Mouse (Mus musculus): ENCODE data around the gene Musk.

Musk gene

DNA sequence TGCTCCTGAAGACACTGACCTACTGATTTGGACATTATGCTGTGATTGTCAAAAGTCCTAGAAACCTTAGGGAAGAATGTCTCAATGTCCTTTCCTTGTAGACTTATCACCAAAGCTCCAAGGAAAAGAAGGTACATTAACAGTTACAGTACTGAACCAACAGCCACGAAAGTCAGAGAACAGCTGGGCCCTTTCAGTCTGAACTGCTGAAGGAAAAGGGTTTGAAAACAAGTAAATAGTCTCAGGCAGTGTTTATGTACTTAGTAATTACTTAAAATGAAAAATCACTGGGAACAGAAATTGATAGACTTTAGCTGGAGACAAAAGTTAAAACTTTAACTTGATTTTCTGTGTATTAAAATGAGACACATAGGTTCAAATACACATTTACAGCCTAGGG lies 27.6 kb downstream of the Musk start:
- intact Hi-C loops (cut with DNase I), result no loop called here

DNA sequence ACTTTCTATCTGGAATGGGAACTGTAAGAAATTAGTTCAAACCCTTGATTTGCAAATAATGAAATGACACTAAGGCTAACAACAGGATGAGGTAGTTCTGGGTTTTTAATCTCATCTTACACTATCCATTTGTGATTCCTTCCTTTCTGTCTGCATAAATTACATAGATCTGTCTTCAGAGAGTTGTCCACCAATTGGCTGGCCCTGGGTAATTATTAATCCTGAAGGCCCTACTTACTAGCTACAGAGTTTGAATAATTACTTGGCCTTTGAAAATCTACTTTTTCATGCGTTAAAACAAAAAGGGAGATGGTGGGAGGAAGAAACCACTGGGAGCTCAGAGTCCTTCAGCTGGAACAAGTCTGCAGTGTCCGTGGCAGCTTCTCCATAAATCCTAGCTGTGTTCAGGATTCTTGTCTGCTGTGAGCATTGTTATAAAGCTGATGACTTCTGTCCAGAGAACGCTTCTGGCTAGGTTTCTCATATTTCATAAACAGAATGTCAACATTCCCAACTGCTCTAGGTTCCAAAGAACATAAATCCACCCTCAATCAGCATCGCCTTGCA lies 29.3 kb downstream of the Musk start:
- intact Hi-C loops (cut with DNase I), result no loop called here

DNA sequence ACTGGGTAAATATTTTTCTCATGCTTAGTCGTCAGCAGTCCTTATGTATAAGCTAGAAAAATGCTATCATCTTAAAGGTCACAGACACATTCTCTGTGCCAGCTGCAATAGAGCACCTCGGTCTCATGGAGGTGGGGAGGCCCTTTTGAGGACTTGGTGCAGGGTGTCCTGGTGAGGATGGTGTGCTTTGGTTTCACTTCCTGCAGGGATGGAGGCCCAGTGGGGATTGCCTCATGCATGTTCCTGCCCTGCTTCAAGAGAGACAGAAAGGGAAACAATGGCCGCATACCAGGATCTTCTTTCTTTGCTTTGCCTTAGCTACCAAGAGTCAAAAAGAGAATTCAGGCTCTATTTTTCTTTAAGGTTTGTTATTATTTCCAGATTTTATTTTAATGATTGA lies 31.8 kb downstream of the Musk start:
- intact Hi-C loops (cut with DNase I), result no loop called here

DNA sequence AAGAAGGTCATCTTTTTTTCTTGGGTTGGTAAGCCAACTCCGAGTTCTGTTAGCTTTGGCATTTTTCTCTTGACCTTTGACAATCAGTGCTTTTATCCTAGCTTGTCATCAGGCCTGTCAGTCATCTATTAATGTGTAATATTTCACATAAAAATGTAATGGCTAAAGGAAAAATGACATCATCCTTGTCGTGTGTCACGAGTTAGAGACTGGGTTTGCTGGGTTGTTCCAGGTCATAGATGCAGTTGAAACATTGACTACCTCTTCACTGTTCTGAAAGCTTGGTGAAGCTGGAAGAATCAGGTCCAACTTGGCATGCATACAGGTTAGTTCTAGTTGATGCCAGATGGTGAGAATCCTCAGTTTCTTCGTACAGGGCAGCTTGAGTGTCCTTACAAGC lies 34.5 kb downstream of the Musk start:
- intact Hi-C loops (cut with DNase I), result no loop called here

DNA sequence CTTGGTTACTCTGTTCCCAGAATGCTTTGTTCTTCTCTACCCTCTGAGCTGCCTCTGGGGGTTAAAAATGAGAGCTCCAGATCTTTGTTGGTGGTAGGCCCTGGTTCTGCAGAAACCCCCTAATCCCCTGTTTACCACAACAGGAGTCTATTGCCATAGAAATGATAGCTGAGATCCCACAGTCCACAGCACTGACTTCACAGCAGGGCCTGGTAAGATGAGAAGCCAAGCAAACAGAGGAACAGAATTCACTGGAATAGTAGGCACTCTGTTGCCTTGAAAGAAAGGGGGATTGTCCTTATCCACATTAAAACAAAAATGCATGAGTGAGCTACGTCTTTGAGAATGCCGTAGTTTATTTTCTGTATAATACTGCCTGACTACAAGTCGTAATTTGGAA lies 41.0 kb downstream of the Musk start:
- intact Hi-C loops (cut with DNase I), result no loop called here

DNA sequence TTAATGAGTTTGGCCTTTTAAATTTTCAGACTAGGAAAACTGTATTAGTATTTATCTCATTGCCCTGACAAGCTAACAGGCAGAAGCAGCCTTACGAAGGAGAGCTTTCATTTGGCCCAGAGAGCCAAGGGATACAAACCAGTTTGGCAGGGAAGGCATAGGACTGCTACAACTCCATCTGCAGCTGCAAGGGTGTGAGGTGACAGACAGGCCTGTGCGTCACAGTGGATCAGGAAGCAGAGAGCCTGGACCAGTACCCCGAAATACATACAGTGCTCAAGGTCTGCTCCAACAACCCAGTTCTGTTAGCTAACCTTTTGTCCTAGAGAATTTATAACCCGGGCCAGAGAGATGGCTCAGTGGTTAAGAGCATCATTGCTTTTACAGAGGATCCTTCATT lies 42.5 kb downstream of the Musk start:
- intact Hi-C loops (cut with DNase I), result no loop called here

DNA sequence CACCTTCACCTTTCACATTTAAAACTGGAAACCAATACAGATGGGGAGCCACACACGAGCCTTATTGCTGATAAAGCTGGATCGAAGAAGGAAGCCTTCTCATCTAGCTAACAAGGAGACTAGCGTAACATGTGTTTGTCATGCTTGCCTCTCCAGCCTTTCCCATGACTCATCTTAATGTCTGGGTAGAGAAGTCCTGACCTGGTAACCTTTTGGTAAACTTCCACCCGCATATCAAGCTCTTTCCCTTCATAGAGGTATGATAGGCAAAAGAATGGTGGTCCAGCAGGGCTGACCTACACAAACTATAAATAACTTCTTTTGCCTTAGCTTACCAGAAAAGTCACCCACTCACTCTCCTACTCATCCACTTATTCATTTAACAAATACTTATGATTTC lies 44.3 kb downstream of the Musk start:
- intact Hi-C loops (cut with DNase I), result no loop called here

DNA sequence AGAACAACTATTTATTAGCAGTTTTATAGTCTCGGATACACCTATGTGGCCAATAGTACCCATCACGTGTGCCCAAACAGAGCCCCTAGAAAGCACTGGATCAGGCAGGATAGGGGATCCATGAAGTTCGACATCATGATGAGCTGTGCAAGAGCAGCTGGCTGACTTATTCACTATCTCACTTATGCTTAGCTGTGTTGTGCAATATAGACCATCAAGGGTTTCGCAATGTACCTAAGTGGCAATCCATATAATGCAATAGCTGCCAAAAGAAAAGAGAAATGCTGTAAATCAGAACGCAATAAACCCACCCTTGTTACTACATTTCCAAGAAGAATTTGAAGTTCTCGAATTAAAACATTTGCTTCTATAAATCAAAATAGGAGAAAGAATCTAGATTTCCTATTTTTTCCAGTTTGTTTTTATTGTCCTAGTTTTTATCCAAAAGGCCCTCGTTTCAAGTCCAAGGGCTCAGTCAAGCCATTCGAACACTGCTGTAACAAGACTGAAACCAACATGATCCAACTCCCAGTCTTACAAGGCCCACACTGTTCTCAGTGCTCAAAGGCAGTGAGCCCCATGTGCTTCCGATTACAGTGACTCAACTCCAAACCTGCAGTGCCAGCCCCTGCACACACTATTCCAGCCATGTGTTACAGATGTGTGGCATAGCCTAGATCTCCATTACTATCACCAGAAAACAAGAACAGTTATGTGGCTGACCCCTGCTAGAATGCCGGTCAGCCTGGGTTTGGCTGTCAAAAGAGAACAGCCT lies 45.3 kb downstream of the Musk start:
- intact Hi-C loops (cut with DNase I), result no loop called here

DNA sequence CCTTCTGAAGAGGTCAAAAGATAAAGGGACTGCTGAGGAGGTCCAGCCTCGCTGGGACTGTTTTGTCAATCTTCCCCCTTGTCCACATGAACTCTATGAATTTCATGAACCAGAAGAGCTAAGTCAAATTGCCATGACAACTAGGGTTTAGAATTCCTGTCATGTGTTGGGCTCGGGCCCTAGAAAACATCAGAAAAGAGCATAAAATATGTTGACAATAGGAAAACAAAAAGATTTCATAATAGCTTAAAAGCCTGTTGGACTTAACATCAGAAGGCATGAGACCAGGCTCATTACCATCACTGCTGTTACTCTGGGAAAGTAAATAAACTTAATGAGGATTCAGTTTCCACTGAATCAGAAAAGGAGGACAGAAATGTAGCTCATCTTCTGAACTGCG lies 46.6 kb downstream of the Musk start:
- intact Hi-C loops (cut with DNase I), result no loop called here

DNA sequence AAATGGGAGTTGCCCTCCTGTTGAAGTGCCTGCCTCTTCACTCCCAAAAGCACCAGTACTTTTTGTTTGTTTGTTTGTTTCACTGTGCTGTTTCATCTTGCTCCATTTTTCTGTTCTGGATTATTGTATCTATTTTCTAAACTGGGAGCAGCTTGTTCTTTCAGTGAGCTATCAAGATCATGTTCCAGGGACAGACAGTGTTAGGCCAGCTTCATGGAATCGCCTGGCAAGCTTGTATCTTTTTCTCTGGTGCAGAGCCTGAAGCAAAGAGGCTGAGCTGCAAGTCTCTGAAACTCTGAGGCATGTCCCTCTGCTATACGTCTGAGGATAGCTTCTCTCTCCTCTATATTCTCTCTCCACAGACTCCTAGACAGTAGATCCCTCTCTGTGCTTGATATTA lies 50.5 kb downstream of the Musk start:
- intact Hi-C loops (cut with DNase I), result no loop called here

DNA sequence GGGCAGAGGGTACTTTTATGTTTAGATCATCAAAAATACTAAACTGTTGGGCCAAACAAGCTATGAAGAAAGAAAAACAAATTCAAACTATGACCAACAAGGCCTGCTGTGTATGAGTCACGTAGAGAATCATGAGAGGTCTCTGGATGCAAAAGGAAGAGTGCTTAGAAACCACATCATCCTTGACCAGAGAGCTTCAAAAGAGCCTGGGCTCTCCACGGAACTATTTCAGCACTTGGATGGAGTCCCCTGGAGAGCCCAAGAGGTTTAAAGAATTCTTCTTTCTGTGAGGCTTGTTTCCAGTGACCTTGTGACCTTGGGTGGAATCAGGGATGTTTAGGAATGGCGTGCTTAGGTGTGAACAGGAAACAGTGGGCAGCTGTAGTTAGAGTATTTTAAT lies 53.5 kb downstream of the Musk start:
- intact Hi-C loops (cut with DNase I), result no loop called here

DNA sequence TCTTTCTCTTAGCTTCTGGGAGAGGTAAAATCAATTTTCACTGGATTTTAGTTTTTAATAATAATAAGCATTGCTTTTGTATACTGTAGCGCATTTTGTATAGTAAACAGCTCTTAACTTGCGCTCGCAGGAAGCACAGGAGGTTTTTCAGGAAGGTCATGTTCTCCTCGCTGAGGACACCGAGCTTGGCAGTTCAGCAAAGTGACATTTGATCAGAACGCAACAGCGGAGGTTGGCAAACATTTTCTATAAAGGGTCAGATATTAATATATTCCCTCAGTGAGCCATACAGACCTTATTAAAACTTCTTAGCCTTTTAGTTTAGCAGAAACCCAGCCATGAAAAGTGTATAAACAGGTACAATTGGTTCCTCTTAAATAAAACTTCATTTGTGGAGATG lies 64.4 kb downstream of the Musk start:
- intact Hi-C loops (cut with DNase I), result no loop called here

DNA sequence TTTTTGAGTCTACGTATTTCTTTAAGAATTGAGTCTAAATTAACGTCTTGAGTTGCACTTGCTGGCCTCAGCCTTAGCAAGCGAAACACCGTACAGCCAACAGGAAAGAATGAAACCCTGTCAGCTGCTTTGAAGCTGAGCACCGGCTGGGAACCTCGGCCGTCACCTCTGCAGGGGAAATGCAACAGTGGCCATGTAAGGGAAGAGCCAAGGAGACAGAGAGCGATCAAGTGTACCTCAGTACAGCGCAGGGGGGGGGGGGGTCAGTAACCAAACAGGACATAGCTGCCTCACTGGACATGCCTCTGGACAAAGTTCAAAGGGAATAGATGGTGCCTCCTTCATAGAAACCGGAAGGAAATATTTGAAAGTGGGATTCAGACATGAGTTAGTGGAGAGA lies 65.4 kb downstream of the Musk start:
- intact Hi-C loops (cut with DNase I), result no loop called here

DNA sequence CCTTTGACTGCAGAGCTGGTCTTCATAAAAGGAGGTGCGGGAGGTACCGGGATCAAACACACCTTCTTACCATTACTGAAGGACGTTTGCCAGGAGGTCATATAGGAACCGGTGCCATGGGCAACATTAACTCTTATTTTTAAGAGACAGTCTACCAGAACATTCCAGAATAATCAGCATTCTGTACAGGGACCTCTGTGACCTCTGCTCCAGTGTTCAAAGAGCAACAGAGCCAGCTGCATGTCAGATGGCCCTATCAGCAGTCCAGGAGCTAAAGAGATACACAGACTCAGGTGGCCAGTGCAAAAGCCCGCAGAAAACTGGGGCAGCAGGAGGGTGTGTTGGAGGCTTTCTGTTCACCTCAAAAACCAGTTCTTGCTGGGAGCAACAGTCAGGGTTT lies 65.8 kb downstream of the Musk start:
- intact Hi-C loops (cut with DNase I), result no loop called here

DNA sequence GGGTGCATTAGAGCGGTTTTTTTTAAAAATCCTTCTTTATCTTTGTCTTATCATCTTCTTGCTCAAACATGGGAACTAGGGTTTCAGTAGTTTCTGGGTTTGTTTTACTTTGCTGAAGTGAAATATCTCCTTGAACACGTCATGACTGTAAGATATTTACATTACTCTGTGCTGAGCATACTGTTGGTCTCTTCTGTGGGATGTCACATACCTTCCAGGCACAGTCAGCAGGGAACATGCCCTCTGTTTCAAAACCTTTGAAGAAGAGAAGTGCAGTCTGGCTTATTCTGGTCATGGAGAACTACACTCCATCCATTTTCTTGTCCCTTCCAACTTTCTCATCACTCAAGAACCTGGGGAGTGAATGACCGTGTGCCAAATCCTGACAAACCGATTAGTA lies 73.2 kb downstream of the Musk start:
- intact Hi-C loops (cut with DNase I), result no loop called here

DNA sequence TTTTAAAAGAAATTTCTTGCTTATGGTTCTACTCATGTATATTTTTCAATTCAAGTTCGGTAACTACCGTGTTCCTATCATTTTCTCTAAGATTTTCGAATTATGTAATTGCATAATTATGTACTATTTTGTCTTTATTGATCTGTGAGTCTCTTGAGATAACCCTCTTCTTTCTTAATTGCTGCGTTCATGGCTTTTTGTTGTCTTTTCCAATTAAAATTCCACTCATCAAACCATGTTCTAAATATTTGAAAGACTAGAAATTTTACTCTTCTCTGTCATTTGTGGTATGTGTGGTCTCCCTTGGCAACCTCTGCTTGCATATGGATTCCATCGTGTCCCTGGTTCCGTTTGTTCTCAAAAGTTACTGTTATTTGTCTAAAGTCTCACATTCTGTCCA lies 79.6 kb downstream of the Musk start:
- intact Hi-C loops (cut with DNase I), result no loop called here

DNA sequence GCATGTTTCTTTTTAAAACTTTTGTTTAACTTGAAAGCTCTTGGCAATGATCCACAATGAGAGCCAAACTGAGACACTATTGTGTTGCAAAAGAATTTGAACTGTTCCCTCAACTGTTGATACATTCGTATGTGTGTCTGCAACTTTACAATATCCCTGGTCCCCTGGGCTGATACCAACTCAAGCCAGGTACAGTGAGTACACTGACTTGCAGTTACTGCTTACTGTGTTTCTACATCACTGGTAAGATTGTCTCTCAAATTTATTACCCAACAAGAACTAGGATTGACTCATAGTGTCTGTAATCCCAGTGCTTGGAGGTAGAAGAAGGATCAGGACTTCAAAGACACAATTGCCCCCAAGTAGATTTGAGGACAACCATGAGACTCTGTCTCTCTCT lies 85.3 kb downstream of the Musk start:
- intact Hi-C loops (cut with DNase I), result no loop called here

DNA sequence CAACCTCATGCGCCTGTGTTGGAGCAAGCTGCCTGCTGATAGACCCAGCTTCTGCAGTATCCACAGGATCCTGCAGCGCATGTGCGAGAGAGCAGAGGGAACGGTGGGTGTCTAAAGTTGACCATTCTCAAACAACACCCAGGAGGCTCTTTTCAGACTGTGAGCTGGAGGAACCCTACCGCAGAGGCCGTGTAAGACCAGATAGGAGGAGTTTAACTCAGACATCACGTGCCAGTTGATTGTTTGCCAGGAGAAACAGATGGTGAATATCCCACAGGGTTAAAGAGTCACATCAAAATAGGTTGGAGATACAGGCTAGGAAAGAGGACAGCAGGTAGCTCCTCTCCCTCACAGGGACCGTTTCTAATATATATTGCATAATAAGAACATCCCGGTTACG lies 87.8 kb downstream of the Musk start:
- intact Hi-C loops (cut with DNase I), result no loop called here

DNA sequence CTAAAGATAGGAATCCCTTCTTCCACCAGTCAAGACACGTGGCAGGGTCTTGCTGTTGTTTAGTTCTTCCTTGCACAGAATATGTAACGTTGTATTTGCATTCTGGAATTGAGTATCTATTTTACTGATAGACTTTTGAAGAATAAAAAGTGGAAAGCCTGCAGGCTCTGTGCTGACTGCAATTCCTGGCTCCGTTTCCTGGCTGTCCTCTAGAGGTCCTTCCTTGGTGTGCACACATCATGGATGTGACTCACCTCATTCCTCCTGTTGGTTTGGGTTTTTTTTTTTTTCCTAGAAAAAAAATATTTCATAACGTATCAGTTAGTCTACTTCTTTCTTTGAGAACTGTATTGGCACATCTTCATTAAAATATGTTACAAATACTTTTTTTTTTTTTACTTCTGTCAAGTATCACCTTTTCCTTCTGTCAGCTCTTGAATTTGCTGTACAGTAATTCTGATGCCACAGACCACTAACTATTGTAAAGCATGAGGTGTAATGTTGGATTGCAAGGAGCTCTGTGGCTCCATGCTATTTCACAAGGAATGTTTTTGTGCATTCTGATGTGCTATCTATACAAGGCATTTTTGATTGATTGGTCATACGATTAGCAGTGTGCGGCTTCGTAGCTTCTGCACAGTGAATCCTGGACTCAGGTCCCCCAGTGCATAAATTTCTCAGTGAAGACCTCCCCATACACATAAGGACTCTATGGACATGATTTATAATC lies 88.5 kb downstream of the Musk start:
- intact Hi-C loops (cut with DNase I), result no loop called here

DNA sequence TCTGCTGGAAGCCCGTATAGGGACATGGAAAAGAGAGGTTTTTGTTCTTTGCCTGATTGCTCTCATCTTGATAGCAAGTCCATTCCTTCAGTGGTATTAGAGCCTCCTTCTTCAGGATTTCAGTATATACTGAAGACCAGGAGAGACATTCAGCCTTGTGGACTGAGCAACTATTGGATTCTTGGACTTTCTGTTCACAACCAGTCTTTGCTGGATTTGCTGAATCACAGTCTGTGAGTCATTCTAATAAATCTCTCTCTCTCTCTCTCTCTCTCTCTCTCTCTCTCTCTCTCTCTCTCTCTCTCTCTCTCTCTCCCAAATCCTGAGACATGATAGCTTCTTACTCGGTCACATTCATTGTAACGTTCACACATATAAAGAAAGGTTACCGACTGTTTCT lies 93.4 kb downstream of the Musk start:
- intact Hi-C loops (cut with DNase I), result no loop called here

DNA sequence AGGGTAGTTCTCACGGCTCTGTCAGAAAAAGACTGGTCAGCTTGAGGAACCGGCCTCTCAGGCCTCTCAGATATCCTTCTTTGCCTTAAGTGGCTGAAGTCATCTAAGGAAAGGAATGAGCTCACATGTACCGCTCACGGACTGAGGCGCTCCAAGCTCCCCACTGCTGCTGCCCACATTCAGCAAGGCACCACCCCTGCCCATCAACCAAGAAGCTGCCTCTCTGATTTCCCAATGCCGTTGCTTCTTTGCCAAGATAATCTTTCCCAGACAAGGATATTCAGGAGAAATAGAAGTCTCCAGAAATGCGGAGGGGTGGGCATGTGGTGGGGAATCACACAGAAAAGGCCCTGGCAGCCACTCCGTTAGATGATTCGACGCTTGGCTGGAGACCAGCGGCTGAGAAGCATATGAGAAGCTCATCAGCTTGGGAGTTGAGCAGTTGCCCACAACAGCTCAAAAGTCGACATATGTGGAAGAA lies 115.1 kb downstream of the Musk start:
- intact Hi-C loops (cut with DNase I), result no loop called here

DNA sequence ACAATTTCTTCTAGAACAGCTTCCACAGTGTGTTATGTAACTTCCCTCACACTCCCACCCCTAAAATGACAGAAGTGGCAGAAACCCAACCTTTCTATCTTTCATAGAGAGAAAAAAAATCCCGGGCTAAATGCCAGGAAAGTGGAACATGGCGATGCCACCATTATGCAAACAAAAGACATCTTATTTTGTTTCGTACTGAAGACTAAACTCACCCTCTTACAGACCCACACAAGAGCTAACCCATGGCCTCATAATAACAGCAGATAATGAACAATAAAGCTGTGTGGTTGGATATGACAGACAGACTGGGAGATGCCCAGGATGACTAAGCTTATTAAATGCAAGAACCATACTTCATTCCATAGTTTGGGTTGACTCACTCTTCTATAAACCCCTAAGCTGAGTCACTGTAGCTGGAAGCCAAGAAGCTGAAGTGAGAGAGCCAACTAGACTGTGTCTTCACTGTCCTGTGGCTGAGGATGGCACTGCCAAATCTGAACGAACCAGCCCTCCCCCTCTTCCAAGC lies 116.3 kb downstream of the Musk start:
- intact Hi-C loops (cut with DNase I), result no loop called here
